Mouse (Mus musculus) CH12.LX (cell line): Measurements from ENCODE around the gene Gm21969. TPM values are rescaled to one million over a fixed set of nuclear protein-coding genes. Genes with fewer than 3 reads are reported as not detected.

Experiments
- DNase-seq: peaks from one replicate; pipeline ENCODE4 v3.0.0-alpha.2; 2013; ENCODE audit errors: extremely low read depth
- H3K27ac ChIP-seq: 2 replicates; pipeline ENCODE4 v1.5.1; 2012; ENCODE audit warnings: low read depth, mild to moderate bottlenecking, control low read depth, moderate library complexity; ENCODE audit not compliant: insufficient read depth
- H3K27me3 ChIP-seq: replicated peaks from 2 replicates; pipeline ENCODE3; 2012; ENCODE audit warnings: inconsistent platforms
- H3K36me3 ChIP-seq, 2 experiments: replicated peaks in 1 of 2; 2 replicates each; pipeline versions ENCODE3 to v1.6.1; 2012; ENCODE audit warnings: inconsistent platforms in 1 of 2, low read length in 1 of 2, mild to moderate bottlenecking in 1 of 2, mixed read lengths in 1 of 2, moderate library complexity in 1 of 2; ENCODE audit not compliant: control insufficient read depth in 1 of 2, insufficient read depth in 1 of 2
- H3K4me1 ChIP-seq, 2 experiments: 2 replicates each; pipeline ENCODE4 v1.6.1; 2012; ENCODE audit warnings: inconsistent platforms in 1 of 2, moderate library complexity in 1 of 2; ENCODE audit not compliant: insufficient read depth in 2 of 2, control insufficient read depth in 1 of 2
- H3K4me2 ChIP-seq: 2 replicates; pipeline ENCODE4 v1.6.1; 2012; ENCODE audit warnings: low read depth, mild to moderate bottlenecking, control low read depth; ENCODE audit not compliant: poor library complexity, insufficient read depth, severe bottlenecking
- H3K4me3 ChIP-seq, 3 experiments: fragments of 150-350 bp in 1 of 3; sonication (generic) in 1 of 3; replicated peaks in 1 of 3; 2 replicates each; pipeline versions ENCODE3 to v1.5.1; 2011 to 2012; ENCODE audit warnings: low read depth in 2 of 3, low read length in 2 of 3, mild to moderate bottlenecking in 2 of 3, moderate library complexity in 2 of 3, control low read depth in 1 of 3, improper control_type of control experiment in 1 of 3, inconsistent platforms in 1 of 3, mixed read lengths in 1 of 3; ENCODE audit not compliant: poor library complexity in 1 of 3
- H3K79me2 ChIP-seq: replicated peaks from 2 replicates; pipeline ENCODE4 v1.6.1; 2012; ENCODE audit warnings: mild to moderate bottlenecking, moderate library complexity; ENCODE audit not compliant: control insufficient read depth, poor library complexity, insufficient read depth, severe bottlenecking; ENCODE audit errors: extremely low read depth
- H3K9ac ChIP-seq: 2 replicates; pipeline ENCODE4 v1.6.1; 2012; ENCODE audit warnings: low read depth, mild to moderate bottlenecking, control low read depth, moderate library complexity; ENCODE audit not compliant: insufficient read depth
- H3K9me3 ChIP-seq: replicated peaks from 2 replicates; pipeline ENCODE3; 2012; ENCODE audit warnings: low read length, inconsistent platforms, mixed read lengths
- BHLHE40 ChIP-seq: IDR thresholded peaks from 2 replicates; pipeline ENCODE4 v1.6.1; 2011; ENCODE audit warnings: mild to moderate bottlenecking, low read depth, low read length, improper control_type of control experiment
- CHD1 ChIP-seq: IDR thresholded peaks from 2 replicates; pipeline ENCODE4 v1.6.1; 2012; ENCODE audit warnings: low read depth, low read length, improper control_type of control experiment, inconsistent platforms
- CTCF ChIP-seq, 2 experiments: IDR thresholded peaks in 1 of 2; conservative IDR thresholded peaks in 1 of 2; 2 replicates each; pipeline ENCODE4 v1.5.1; 2011 to 2012; ENCODE audit warnings: low read depth in 2 of 2, low read length in 2 of 2, improper control_type of control experiment in 1 of 2, inconsistent platforms in 1 of 2, mild to moderate bottlenecking in 1 of 2, moderate library complexity in 1 of 2
- ETS1 ChIP-seq: conservative IDR thresholded peaks from 2 replicates; pipeline ENCODE4 v1.6.1; 2012; ENCODE audit warnings: low read depth, mild to moderate bottlenecking, inconsistent platforms, low read length, improper control_type of control experiment, moderate library complexity
- JUN ChIP-seq: IDR thresholded peaks from 2 replicates; pipeline ENCODE4 v1.6.1; 2011; ENCODE audit warnings: low read depth, mild to moderate bottlenecking, low read length, improper control_type of control experiment, moderate library complexity; ENCODE audit not compliant: insufficient read depth
- JUND ChIP-seq: conservative IDR thresholded peaks from 2 replicates; pipeline ENCODE4 v1.6.1; 2011; ENCODE audit warnings: low read depth, low read length, improper control_type of control experiment
- MAFK ChIP-seq: IDR thresholded peaks from 2 replicates; pipeline ENCODE4 v1.6.1; 2011; ENCODE audit warnings: low read length, improper control_type of control experiment; ENCODE audit not compliant: insufficient replicate concordance
- MAX ChIP-seq: IDR thresholded peaks from 2 replicates; pipeline ENCODE4 v1.6.1; 2011; ENCODE audit warnings: low read length, improper control_type of control experiment
- MAZ ChIP-seq: IDR thresholded peaks from 2 replicates; pipeline ENCODE4 v1.6.1; 2012; ENCODE audit warnings: low read depth, mild to moderate bottlenecking, inconsistent platforms, low read length, improper control_type of control experiment, moderate library complexity
- MEF2A ChIP-seq: IDR thresholded peaks from 2 replicates; pipeline ENCODE4 v1.6.1; 2014; ENCODE audit warnings: low read depth, mild to moderate bottlenecking, inconsistent platforms, low read length, improper control_type of control experiment, borderline replicate concordance
- NELFE ChIP-seq: IDR thresholded peaks from 2 replicates; pipeline ENCODE4 v1.6.1; 2011; ENCODE audit warnings: low read depth, low read length, improper control_type of control experiment
- PAX5 ChIP-seq: IDR thresholded peaks from 2 replicates; pipeline ENCODE4 v1.6.1; 2012; ENCODE audit warnings: low read length, inconsistent platforms, mixed read lengths
- RAD21 ChIP-seq: IDR thresholded peaks from 2 replicates; pipeline ENCODE4 v1.6.1; 2011; ENCODE audit warnings: low read depth, mild to moderate bottlenecking, low read length, improper control_type of control experiment, moderate library complexity
- SIN3A ChIP-seq: IDR thresholded peaks from 2 replicates; pipeline ENCODE4 v1.6.1; 2012; ENCODE audit warnings: low read length, improper control_type of control experiment, inconsistent platforms
- SMC3 ChIP-seq: IDR thresholded peaks from 2 replicates; pipeline ENCODE4 v1.6.1; 2011; ENCODE audit warnings: low read depth, low read length, improper control_type of control experiment
- TBP ChIP-seq: conservative IDR thresholded peaks from 2 replicates; pipeline ENCODE4 v1.6.1; 2011; ENCODE audit warnings: low read depth, low read length, improper control_type of control experiment
- TCF12 ChIP-seq: IDR thresholded peaks from 2 replicates; pipeline ENCODE4 v1.6.1; 2014; ENCODE audit warnings: low read depth, mild to moderate bottlenecking, inconsistent platforms, low read length, improper control_type of control experiment
- USF1 ChIP-seq: IDR thresholded peaks from 2 replicates; pipeline ENCODE4 v1.6.1; 2014; ENCODE audit warnings: low read depth, mild to moderate bottlenecking, inconsistent platforms, low read length, improper control_type of control experiment
- ZC3H11A ChIP-seq: IDR thresholded peaks from 2 replicates; pipeline ENCODE4 v1.6.1; 2012; ENCODE audit warnings: low read depth, mild to moderate bottlenecking, inconsistent platforms, low read length, improper control_type of control experiment
- ZMIZ1 ChIP-seq: IDR thresholded peaks from 2 replicates; pipeline ENCODE4 v1.6.1; 2012; ENCODE audit warnings: low read depth, mild to moderate bottlenecking, inconsistent platforms, low read length, improper control_type of control experiment
- dilution Hi-C: fragments of 300-500 bp; cut with MboI; formaldehyde crosslinking; loops from 2 replicates; pipeline ENCODE4 v1.14.3; 2020; ENCODE audit warnings: low sequenced_read_pairs; ENCODE audit not compliant: extremely low pct_unique_long_range_greater_than_20kb, extremely low pct_ligation_motif_present
- in situ Hi-C: fragments of 300-500 bp; cut with MboI; formaldehyde crosslinking; loops from 3 replicates; pipeline ENCODE4 v1.14.3; 2019; ENCODE audit warnings: low sequenced_read_pairs, low pct_ligation_motif_present, low pct_unique_long_range_greater_than_20kb, mixed read lengths
- polyA plus RNA-seq: library from polyadenylated mRNA; unstranded; fragments of >175 nt; gene quantifications from 2 replicates; pipeline ENCODE4 v1.2.1, GENCODE M21; 2012; ENCODE audit warnings: low read depth; ENCODE audit not compliant: insufficient read length
- total RNA-seq, 2 experiments: library from RNA; depleted of rRNA; stranded (reverse); fragments of 300-350 nt in 1 of 2; fragments of >200 nt in 1 of 2; gene quantifications; 2 replicates each; pipeline ENCODE4 v1.2.3; 2012 to 2014

The Gm21969 gene
- total and polyA plus RNA-seq, 3 experiments, result not detected

- H3K36me3 ChIP-seq, result no peaks in the 10 kb centered on the region
- no peak overlapping the region for H3K4me3 ChIP-seq
- H3K9me3 ChIP-seq, result peaks cover 22% of the 10 kb centered on the region
- no peak for TF ChIP-seq ZMIZ1
- TF ChIP-seq ZC3H11A, result 0 out of 2 replicates have a peak, but pooled peaks have one; percentile 4
- peak; percentile 56 for TF ChIP-seq RAD21
- TF ChIP-seq CTCF (conservative IDR thresholded peaks at IDR 0.05 in 1 of 2, IDR thresholded peaks at IDR 0.05 in 1 of 2; ENCODE audit: low read depth in 2 of 2, low read length in 2 of 2), result peak; percentile 40 to 72; a peak in 3 of 4 replicates
- TF ChIP-seq SMC3, result peak; percentile 79
- no peaks in the 10 kb centered on the region for H3K79me2 ChIP-seq
- no peak overlapping the region for H3K4me2 ChIP-seq
- in situ Hi-C loops, result loop anchor here (10.0 kb wide), 1 partner anchor 170 kb away; no protein-coding TSS in a partner anchor
- dilution Hi-C loops, result no loop called here
- H3K27me3 ChIP-seq, result peaks cover 27% of the 10 kb centered on the region
- no peak overlapping the region for H3K27ac ChIP-seq
- DNase-seq, result peak; percentile 21
- H3K4me1 ChIP-seq, result no peaks in the 10 kb centered on the region
- no peak overlapping the region for H3K9ac ChIP-seq
Observed at GRCm38 (mm10) chr4:139684639-139685017, 81.6 kb downstream of the Gm21969 start.

DNA sequence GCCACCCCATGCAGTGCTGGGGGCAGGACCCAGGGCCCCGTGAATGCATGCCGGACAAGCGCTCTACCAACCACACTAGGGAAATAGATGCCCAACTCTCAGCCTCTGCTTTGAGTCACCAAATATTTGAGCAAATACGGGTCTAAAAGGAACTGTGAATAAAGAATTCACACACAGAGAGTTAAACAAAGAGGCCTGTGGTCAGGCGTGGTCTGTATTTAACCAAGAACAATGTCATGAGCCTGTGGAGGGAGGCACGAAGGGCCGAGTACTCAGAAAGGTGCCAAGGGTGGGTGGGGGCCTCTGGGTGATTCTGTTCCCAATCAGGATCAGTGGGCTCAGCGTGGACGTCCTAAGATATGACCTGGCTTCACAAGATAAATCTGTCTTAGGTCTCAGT is 85.1 kb downstream of the Gm21969 start:
- H3K9me3 ChIP-seq, result no peaks in the 10 kb centered on the region
- no peaks in the 10 kb centered on the region for H3K36me3 ChIP-seq
- no peak overlapping the region for H3K4me2 ChIP-seq
- H3K4me1 ChIP-seq, result no peaks in the 10 kb centered on the region
- H3K27me3 ChIP-seq, result peaks cover 55% of the 10 kb centered on the region
- DNase-seq, result no peak
- no peak overlapping the region for H3K9ac ChIP-seq
- in situ Hi-C loops, result loop anchor here (10.0 kb wide), 1 partner anchor 167 kb away; no protein-coding TSS in a partner anchor
- H3K79me2 ChIP-seq, result no peaks in the 10 kb centered on the region
- no peak overlapping the region for H3K4me3 ChIP-seq
- dilution Hi-C loops, result no loop called here
- no peak for TF ChIP-seq SMC3
- no peak for TF ChIP-seq CTCF (conservative IDR thresholded peaks at IDR 0.05 in 1 of 2, IDR thresholded peaks at IDR 0.05 in 1 of 2; ENCODE audit: low read depth in 2 of 2, low read length in 2 of 2)
- TF ChIP-seq MAX, result no peak
- TF ChIP-seq USF1, result no peak
- no peak for TF ChIP-seq NELFE
- no peak for TF ChIP-seq MAZ
- TF ChIP-seq JUN, result no peak
- H3K27ac ChIP-seq, result no peak overlapping the region

DNA sequence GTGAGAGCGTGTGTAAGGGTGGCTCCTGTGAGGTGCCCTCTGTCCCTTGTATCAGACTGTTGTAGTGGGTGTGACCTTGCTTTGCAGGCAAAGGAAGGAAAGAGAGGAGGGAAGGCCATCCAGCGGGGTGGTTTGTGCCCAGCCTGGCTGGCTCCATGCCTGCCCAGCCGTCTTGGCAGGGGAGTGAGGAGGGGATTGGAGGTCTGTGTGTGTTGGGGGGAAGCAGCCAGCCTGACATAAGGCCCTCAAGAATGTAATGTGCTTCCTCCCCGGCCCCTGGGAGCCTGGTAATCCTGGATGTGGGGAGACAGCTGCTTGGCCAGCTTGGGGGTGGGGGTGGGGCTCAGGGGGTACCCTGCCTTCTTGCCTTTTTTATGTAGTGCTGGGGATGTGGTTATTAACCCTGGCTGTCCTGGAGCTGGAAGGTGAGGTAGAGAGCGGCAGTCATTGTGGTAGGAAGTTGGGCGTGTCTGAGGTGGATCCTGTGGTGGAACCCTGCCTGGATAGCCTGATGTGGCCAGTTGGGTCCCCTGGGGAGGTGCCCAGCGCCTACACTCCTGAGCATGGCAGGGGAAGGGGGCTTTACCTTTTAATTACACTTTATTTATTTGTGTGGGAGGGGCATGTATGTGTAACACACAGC is 86.8 kb downstream of the Gm21969 start:
- in situ Hi-C loops (loop anchor here (10.0 kb wide), 1 partner anchor 165 kb away; no protein-coding TSS in a partner anchor), dilution Hi-C loops (no loop called here)
- Histone ChIP-seq H3K4me2 (no peak overlapping the region), H3K27ac (no peak overlapping the region), H3K4me1 (no peaks in the 10 kb centered on the region), H3K4me3 (no peak overlapping the region), H3K79me2 (no peaks in the 10 kb centered on the region), H3K9me3 (no peaks in the 10 kb centered on the region), H3K9ac (no peak overlapping the region), H3K36me3 (no peaks in the 10 kb centered on the region), H3K27me3 (peaks cover 70% of the 10 kb centered on the region)
- TF ChIP-seq JUN (no peak), MAFK (no peak), SMC3 (no peak), MAX (no peak), MEF2A (no peak), CHD1 (no peak), TBP (no peak), TCF12 (no peak), SIN3A (no peak), PAX5 (no peak), BHLHE40 (no peak), ZC3H11A (no peak), JUND (no peak), ETS1 (no peak), MAZ (no peak)
- DNase-seq, result no peak
